Mouse (Mus musculus): ENCODE measurements at regions not wholly inside any gene's neighbourhood (a gene's known extent, or its start where the extent isn't known, plus 50 kb on each side); places are given as distances from the start of the nearest gene placed in this dataset.

GRCm38 (mm10) chr13:119364160-119364559, 64.2 kb upstream of the Paip1 start:
- CTCF ChIA-PET: no interaction called here

DNA sequence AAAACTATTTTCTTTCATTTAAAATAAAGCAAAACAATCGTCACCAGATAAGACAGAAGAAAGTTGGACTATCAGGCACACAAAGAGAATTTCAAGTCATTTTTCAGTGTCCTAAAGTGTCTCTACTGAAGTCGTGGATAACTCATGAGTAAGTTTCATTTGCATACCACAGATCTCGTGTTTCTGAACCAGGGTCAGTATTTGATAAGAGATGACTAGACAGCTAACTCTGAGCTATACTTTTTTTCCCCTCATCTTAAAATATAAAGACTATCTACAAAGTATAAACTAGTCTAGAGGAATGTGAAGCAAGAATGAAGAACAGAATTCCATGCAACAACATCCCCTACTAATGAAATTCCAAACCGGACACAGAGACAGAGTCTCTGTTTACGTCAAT, 60.9 kb upstream of the Paip1 start:
- CTCF ChIA-PET: no interaction called here

- CTCF ChIA-PET: interaction anchor here (0.7 to 0.9 kb wide), 2 partner anchors 19 to 39 kb away, joined by 8 to 10 read pairs; no protein-coding TSS in a partner anchor
Measured at GRCm38 (mm10) chr13:119378404-119379037, 49.9 kb upstream of the Paip1 start.
